15 mouse cellular contexts compared by ENCODE assay signal in the genomic region with DNA sequence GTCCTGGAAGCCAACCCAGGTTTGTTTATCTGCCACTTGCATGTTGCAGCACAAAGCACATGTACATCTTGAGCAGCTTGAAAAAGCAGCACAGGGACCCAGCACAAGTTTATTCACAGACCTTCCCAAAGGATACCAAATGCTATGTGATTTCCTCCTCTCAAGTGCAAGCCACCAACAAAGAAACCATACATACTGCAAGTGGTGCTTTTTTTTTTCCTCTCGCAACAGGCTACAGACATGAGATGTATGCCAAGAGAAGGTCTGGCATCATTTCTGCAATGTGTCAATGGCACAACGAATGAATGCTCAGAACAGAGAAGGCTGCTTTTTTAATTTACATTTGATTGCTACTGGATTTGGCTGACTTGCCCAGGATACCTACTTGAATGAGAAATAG.
"Had no signal": no experiment of that assay in that cellular context is flagged by ENCODE, and none has a peak within 500 bp of the region (broad histone marks: within the 10 kb centered on the region; RNA-seq: fewer than 3 reads in every experiment).

No protein-coding gene starts in this region.

- H3K4me3 ChIP-seq: kidney, embryonic 15.5 days; left cerebral cortex, adult 2 months; liver, embryonic 13.5 days; neural tube, embryonic 12.5 days; neural tube, embryonic 15.5 days had no signal

- H3K4me1 ChIP-seq: kidney, embryonic 15.5 days; liver, embryonic 13.5 days; neural tube, embryonic 12.5 days; neural tube, embryonic 15.5 days had no signal

- H3K9me3 ChIP-seq: kidney, embryonic 15.5 days; liver, embryonic 13.5 days; neural tube, embryonic 12.5 days; neural tube, embryonic 15.5 days had no signal

- H3K27ac ChIP-seq: kidney, embryonic 15.5 days; left cerebral cortex, adult 2 months; liver, embryonic 13.5 days; neural tube, embryonic 12.5 days; neural tube, embryonic 15.5 days had no signal

- H3K27me3 ChIP-seq: liver, embryonic 13.5 days; neural tube, embryonic 12.5 days had no signal

- H3K36me3 ChIP-seq: kidney, embryonic 15.5 days; liver, embryonic 13.5 days; neural tube, embryonic 12.5 days; neural tube, embryonic 15.5 days had no signal

- DNase-seq: kidney, adult 8-10 months; kidney, postnatal 10 days; kidney, postnatal 36 days; layer of hippocampus, postnatal 36 days; liver, embryonic 13.5 days; lung, adult 2 months; lung, postnatal 14 days; lung, postnatal 4 days; thymus, adult 18-20 months; thymus, postnatal 4 days had no signal

- H3K9ac ChIP-seq: kidney, embryonic 15.5 days; liver, embryonic 13.5 days; neural tube, embryonic 12.5 days; neural tube, embryonic 15.5 days had no signal

- H3K4me2 ChIP-seq: kidney, embryonic 15.5 days; liver, embryonic 13.5 days; midbrain, embryonic 11.5 days; neural tube, embryonic 12.5 days; neural tube, embryonic 15.5 days had no signal
